Mouse (Mus musculus) embryonic facial prominence, embryonic 13.5 days (tissue): ENCODE results near the gene B4galt3. TPM values are rescaled to one million over a fixed set of nuclear protein-coding genes. Genes with fewer than 3 reads are reported as not detected.
A peak's percentile ranks its signal among the peaks of the same experiment; 100 is the strongest.

Experiments
- ATAC-seq: fragments of 200-750 bp; cut with Nextera tagmentation; 2 replicates; pipeline ENCODE4 v1.8.0; 2017; ENCODE audit warnings: low read depth; ENCODE audit not compliant: insufficient number of reproducible peaks, insufficient read depth, low FRiP score, low TSS enrichment
- H3K27ac ChIP-seq: fragments of 300-500 bp; sonication (generic); 2 replicates; pipeline ENCODE4 v1.5.1; 2015; ENCODE audit warnings: moderate library complexity, mild to moderate bottlenecking, inconsistent platforms
- H3K27me3 ChIP-seq: fragments of 300-500 bp; sonication (generic); 2 replicates; pipeline ENCODE4 v1.6.1; 2015; ENCODE audit warnings: mild to moderate bottlenecking, inconsistent platforms
- H3K36me3 ChIP-seq: fragments of 300-500 bp; sonication (generic); 2 replicates; pipeline ENCODE4 v1.6.1; 2015; ENCODE audit warnings: mild to moderate bottlenecking, inconsistent platforms
- H3K4me1 ChIP-seq: fragments of 300-500 bp; sonication (generic); 2 replicates; pipeline ENCODE4 v1.6.1; 2015; ENCODE audit warnings: inconsistent platforms
- H3K4me2 ChIP-seq: fragments of 300-500 bp; sonication (generic); 2 replicates; pipeline ENCODE4 v1.6.1; 2015; ENCODE audit warnings: moderate library complexity, mild to moderate bottlenecking, inconsistent platforms
- H3K4me3 ChIP-seq: fragments of 300-500 bp; sonication (generic); 2 replicates; pipeline ENCODE4 v1.5.1; 2015; ENCODE audit warnings: mild to moderate bottlenecking, inconsistent platforms
- H3K9ac ChIP-seq: fragments of 300-500 bp; sonication (generic); 2 replicates; pipeline ENCODE4 v1.6.1; 2015; ENCODE audit warnings: mild to moderate bottlenecking, inconsistent platforms
- H3K9me3 ChIP-seq: fragments of 300-500 bp; sonication (generic); 2 replicates; pipeline ENCODE4 v1.6.1; 2016; ENCODE audit warnings: inconsistent platforms
- WGBS: fragments of 180-500 bp; shearing (Covaris S2); methylation state at CpG from one replicate; pipeline ENCODE4 v1.1.7; 2015; ENCODE audit warnings: mixed read lengths; 5-methylcytosine and 5-hydroxymethylcytosine counted together
- polyA plus RNA-seq: library from polyadenylated mRNA; unstranded; fragments of >200 nt; fragmentation: Nextera tagmentation; extraction: Ambion mirVana; gene quantifications from 2 replicates; pipeline ENCODE4 v1.2.1, GENCODE M21; 2015

B4galt3 gene
- polyA plus RNA-seq, 1 experiment from 2014 or later: 84.2 TPM

DNA sequence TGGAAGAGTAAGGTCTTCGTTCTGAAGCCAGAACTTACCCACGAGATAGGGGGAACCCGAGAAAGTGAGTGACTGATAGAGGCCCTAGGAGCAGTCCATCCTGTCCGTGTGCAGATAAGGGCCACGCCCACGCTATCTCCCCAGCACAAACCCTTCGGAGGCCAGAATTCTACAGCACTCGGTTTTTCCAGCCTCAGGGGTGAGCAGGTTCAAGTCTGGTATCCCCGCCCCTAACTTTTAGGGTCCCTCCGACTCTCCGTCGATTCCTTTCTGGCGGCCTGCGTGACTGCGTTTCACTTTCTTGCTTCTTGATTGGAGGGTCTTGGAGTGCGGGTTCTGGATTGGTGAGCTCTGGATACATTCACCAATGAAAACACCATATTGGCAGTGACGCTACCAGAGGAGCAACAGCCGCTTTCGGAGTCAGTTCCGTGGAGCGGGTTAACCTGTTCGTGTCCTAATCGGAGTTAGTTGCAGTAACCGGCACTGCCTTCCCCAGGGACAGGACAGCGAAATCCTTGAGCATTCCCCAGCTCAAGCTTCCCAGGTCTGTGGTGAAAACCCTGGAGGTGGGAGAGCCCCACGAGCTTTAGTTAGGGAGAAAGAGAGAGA lies 10.9 kb downstream of the B4galt3 start, which contains the start of gene Ppox:
TSS of gene Ppox (minus strand) at position 271 of the 612 bp plus-strand sequence.
- Histone ChIP-seq H3K27me3 (no peaks in the 10 kb centered on the region), H3K27ac (peak within 1 kb of the TSS; percentile 86), H3K9ac (peak within 1 kb of the TSS; percentile 89), H3K4me2 (peak within 1 kb of the TSS; percentile 92), H3K4me3 (peak within 1 kb of the TSS; percentile 68), H3K36me3 (peaks cover 64% of the 10 kb centered on the region), H3K4me1 (peaks cover 25% of the 10 kb centered on the region), H3K9me3 (no peaks in the 10 kb centered on the region)
- peak; percentile 97 for ATAC-seq
- under 1% methylated on average over 26 of the region's 26 CpGs for WGBS

DNA sequence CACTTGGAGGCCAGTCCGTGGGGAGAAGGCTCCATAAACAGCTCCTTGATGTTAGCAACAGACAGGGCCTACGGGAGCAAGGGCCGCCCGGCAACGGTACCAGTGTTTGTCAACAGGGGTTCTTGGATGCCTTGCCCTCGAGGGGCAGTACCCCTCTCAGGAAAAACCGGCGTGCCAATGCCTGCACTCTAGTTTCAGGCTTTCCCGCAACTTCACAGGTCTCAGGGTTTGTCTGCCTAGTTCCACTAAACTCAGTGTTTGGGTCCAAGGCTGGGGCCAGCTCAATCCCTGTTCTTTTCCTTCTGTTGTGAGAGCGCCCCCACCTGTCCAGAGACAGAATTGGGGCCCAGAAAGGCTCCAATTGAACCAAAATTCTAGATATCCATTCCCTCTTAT lies 11.4 kb downstream of the B4galt3 start:
- peak overlapping the region; percentile 78 for H3K9ac ChIP-seq
- H3K9me3 ChIP-seq: no peaks in the 10 kb centered on the region
- peak overlapping the region; percentile 68 for H3K4me3 ChIP-seq
- H3K36me3 ChIP-seq: peaks cover 64% of the 10 kb centered on the region
- peaks cover 30% of the 10 kb centered on the region for H3K4me1 ChIP-seq
- peak; percentile 20 for ATAC-seq
- peak overlapping the region; percentile 92 for H3K4me2 ChIP-seq
- no peaks in the 10 kb centered on the region for H3K27me3 ChIP-seq
- under 1% methylated on average over 10 of the region's 10 CpGs for WGBS
- H3K27ac ChIP-seq: peak overlapping the region; percentile 86

DNA sequence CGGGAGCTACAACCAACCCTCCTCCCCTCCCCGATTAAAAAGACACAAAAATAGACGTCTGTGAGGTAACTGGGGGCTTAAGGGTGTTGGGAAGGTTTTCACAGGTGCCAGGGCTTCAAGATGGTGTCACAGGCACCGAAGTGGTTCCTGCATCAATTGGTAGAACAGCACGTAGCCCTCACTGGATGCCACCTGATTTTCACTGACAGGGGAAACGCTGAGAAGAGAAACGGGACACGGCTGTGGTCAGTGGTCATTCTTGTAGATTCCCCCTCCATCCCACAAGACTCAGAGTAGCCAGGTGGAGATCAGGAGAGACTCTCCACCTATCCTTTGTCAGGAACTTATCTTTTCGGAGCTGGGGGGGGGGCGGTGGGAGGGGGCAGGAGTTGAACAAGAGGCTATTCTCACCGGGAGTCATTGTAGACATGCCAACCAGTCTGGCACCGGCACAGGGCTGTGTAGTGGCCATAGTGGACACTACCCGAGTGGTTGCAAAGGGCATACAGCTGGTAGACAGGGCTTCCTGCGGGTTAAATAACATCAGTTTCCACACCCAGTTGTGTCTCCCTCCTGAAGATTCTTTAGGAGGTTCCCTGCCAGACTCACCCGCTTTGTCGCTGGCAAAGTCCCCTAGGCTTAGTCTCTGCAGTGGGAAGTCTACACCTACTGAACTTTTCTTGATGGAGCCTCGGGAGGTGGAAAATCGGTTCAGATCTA lies 12.1 kb downstream of the B4galt3 start:
- no peak for ATAC-seq
- H3K9me3 ChIP-seq: no peaks in the 10 kb centered on the region
- peak overlapping the region; percentile 92 for H3K4me2 ChIP-seq
- H3K36me3 ChIP-seq: peaks cover 59% of the 10 kb centered on the region
- H3K4me3 ChIP-seq: no peak overlapping the region
- peak overlapping the region; percentile 78 for H3K9ac ChIP-seq
- H3K27ac ChIP-seq: peak overlapping the region; percentile 24; the same call in 1 of the 2 replicates
- 79% methylated on average over 18 of the region's 18 CpGs for WGBS
- H3K4me1 ChIP-seq: peaks cover 38% of the 10 kb centered on the region
- no peaks in the 10 kb centered on the region for H3K27me3 ChIP-seq

DNA sequence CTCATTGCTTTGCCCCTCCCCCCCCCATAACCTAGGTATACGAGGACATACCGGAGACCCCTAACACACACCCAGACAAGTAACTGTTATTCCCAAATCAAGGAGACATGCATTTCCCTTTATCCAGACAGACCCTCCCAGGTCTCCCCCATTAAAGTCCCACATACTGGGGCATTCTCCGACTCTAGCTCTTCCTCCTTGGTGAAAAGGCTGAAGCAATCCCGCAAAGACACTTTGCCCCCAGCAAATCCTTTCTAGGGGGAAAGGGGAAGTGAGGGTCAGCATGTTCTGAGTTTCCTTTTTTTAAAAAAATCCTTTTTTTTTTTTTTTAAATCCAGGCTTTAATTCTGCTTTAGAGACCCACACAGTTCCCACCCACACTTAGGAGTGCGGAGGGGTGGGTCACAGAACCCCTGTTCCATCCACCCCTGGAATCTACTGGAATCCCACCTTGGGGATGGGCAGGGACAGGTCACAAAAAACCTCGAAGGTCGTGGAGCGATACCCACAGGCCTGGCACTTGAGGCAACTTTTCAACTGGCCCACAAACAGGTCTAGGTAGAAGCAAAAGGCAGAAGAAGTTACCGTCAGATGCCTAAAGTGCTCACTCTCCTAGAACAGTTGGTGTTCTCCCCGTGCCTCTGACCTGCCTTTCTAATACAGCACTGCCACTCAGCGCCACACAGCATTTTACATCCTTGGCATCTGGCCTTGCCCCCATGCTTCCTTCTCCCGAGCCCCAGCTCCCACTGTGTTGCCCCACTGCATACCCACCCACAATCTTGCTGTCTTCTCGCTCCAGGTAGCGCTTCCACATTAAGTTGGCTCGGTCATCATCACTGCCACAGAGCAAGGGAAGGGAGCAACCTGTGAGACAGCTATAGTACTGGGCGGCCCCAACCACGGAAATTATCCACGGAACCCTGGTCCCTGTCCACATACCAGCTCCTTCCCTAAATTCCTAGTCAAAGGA lies 13.3 kb downstream of the B4galt3 start:
- Histone ChIP-seq H3K9me3 (no peaks in the 10 kb centered on the region), H3K4me1 (peaks cover 44% of the 10 kb centered on the region), H3K27ac (no peak overlapping the region), H3K9ac (no peak overlapping the region), H3K27me3 (no peaks in the 10 kb centered on the region), H3K4me3 (no peak overlapping the region), H3K4me2 (no peak overlapping the region), H3K36me3 (peaks cover 49% of the 10 kb centered on the region)
- 90% methylated on average over 18 of the region's 18 CpGs for WGBS
- no peak for ATAC-seq

DNA sequence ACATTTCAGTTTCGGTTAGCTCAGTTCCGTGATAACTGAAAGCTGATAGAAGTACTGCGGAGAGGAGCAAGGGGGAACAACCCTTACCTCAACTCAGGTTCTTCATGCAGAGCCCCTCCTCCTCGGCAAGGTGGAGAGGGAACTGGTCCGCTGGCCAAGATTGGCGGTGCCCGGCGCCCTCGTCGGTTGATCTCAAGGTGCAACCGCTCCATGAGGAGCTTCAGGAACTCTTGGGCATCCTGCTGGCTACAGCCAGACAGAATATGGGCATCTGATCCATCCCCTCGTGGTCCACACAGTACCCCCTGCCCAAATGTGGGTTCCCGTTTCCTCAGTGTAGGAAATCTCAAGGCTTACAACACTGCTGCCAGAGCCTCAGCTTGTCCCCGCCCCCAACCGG lies 14.4 kb downstream of the B4galt3 start:
- Histone ChIP-seq H3K27ac (no peak overlapping the region), H3K4me3 (no peak overlapping the region), H3K9me3 (no peaks in the 10 kb centered on the region), H3K27me3 (no peaks in the 10 kb centered on the region), H3K36me3 (peaks cover 59% of the 10 kb centered on the region), H3K4me1 (peaks cover 46% of the 10 kb centered on the region), H3K4me2 (no peak overlapping the region), H3K9ac (0 out of 2 replicates have a peak overlapping the region, but pooled peaks have one; percentile 36)
- 89% methylated on average over 15 of the region's 15 CpGs for WGBS
- no peak for ATAC-seq

DNA sequence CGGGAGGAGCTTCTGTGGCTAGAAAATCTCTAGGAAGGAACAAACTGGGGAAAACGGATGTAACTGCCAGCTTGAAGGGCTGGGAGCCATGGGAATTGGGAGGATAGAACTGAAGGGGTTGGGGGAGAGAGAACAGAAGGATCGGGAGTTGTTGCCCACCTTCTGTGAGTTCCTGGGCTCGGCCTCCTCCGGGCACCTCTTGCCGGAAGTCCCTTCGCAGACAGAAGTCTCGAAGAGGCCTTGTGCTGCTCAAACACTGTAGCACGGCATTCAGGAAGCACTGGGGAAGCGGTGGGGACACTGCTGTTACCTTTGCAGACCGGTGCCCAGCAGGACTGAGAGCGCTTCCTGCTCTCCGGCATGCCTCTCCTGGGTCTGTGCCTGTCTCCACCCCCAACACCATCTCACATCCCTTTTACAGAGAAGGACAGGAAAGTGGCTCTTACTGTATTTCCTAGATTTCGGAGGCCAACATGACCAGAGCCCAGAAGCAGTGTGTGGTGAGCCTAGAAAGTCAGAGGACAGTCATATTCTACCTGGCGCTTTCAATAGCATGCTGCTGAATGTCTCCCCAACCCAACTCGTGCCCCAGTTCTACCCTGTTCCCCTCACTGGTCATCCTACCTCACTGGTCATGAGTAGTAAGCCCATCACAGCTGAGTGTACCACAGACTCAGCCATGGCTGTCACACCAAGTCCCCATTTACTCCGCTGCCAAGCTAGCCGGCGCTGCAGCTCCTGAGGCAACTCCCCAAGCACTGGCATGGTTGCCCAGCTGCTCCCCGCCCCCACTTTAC lies 15.2 kb downstream of the B4galt3 start:
- H3K9ac ChIP-seq: peak overlapping the region; percentile 36; the same call in 1 of the 2 replicates
- 87% methylated on average over 20 of the region's 20 CpGs for WGBS
- H3K4me1 ChIP-seq: peaks cover 38% of the 10 kb centered on the region
- no peak overlapping the region for H3K4me2 ChIP-seq
- H3K36me3 ChIP-seq: peaks cover 65% of the 10 kb centered on the region
- H3K27ac ChIP-seq: no peak overlapping the region
- H3K27me3 ChIP-seq: no peaks in the 10 kb centered on the region
- no peak for ATAC-seq
- H3K9me3 ChIP-seq: no peaks in the 10 kb centered on the region
- H3K4me3 ChIP-seq: no peak overlapping the region

DNA sequence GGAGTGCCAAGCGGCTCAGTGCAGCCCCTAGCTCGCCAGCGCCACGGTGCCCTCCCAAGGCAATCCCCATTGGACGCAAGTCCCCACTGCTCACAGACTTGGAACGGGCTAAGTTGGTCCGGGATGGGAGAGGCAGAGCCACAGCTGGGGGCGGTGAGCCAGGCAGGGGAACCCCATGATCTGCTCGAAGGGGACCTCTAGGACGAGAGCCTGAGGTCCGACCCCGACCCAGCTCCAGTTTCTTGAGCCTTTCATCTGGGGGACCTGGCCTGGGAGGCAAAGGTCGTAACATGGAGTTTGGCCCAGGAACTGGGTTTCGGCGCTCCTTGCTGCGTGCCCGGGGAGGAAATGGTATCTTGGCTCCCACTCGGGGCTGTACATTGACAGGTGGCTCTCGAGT lies 16.4 kb downstream of the B4galt3 start:
- 91% methylated on average over 19 of the region's 19 CpGs for WGBS
- Histone ChIP-seq H3K4me3 (peak overlapping the region; percentile 93), H3K9me3 (no peaks in the 10 kb centered on the region), H3K4me2 (peak overlapping the region; percentile 74), H3K27ac (0 out of 2 replicates have a peak overlapping the region, but pooled peaks have one; percentile 16), H3K9ac (peak overlapping the region; percentile 97; the same call in 1 of the 2 replicates), H3K36me3 (peaks cover 65% of the 10 kb centered on the region), H3K27me3 (no peaks in the 10 kb centered on the region), H3K4me1 (peaks cover 38% of the 10 kb centered on the region)
- no peak; the same call in 1 of the 2 replicates for ATAC-seq

DNA sequence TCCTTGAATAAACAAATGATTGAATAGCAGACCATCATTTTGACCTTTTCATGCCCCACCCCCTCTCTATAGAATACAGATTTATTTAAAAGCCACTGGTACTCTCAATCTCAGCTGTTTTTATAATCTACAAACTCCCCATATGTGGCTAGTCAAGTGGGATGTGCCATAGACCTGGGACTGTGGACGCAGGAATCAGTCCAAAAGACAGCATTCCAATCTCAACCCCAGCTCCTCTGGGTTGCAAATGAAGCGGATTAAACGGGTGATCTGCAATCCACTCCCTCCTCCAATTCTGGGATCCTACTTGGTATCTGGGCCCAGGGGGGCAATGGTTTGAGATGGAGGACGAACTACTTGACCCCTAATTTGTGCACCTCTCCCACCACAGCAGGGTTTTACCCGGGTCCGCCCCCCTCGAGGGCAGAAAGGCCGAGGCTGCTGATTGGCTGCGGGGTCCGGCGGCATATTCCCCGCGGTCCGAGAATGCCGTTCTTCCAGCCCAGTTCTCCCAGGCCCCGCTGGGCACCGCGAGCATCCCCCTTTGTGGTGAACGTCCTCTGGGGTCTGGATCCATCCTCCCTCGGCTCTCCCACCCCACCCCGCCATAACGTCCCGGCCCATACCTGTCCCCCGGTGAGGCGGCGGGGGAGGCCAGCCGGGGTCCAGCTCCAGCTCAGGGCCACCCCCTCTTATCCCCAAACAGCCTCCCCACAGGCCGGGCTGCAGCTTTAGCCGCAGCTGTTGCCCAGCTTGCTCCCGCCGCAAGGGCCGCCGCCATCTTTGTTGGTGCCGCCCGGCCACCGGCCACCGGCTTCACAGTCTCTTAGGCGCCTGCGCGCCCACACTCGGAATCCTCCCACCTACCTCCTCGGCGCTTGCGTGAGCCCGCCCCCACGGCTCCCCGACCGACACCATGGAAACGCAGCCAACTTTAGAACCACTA lies 17.3 kb downstream of the B4galt3 start, which contains the start of gene Usp21:
TSS of gene Usp21 (minus strand) at position 856 of the 946 bp plus-strand sequence.
- WGBS: 1% methylated on average over 49 of the region's 49 CpGs
- peaks cover 61% of the 10 kb centered on the region for H3K36me3 ChIP-seq
- no peaks in the 10 kb centered on the region for H3K9me3 ChIP-seq
- no peaks in the 10 kb centered on the region for H3K27me3 ChIP-seq
- peak; percentile 89 for ATAC-seq
- H3K27ac ChIP-seq: peak within 1 kb of the TSS; percentile 88
- peak within 1 kb of the TSS; percentile 93 for H3K4me3 ChIP-seq
- H3K9ac ChIP-seq: peak within 1 kb of the TSS; percentile 97
- peaks cover 29% of the 10 kb centered on the region for H3K4me1 ChIP-seq
- H3K4me2 ChIP-seq: peak within 1 kb of the TSS; percentile 74

DNA sequence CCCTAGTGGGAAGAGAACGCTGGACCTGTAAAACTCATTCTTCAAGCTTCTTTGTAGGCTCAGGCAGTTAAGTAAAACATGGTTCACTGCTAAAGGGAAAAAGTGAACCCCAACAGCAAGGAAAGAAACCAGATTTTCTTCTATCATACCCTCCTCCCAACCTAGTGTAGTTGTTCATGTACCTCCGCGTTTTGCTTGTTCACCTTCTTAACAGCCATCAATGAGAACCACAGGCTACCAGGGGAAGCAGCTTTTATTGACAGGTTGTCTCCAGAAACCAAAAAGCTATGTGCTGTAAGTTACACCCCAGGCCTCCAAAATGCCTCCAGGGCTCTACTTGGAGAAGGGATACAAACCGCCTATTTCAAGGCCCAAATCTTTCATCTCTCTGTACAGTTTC lies 18.2 kb downstream of the B4galt3 start:
- no peak for ATAC-seq
- H3K9me3 ChIP-seq: no peaks in the 10 kb centered on the region
- peak overlapping the region; percentile 93; the same call in 1 of the 2 replicates for H3K4me3 ChIP-seq
- no peaks in the 10 kb centered on the region for H3K27me3 ChIP-seq
- 63% methylated on average over 4 of the region's 4 CpGs for WGBS
- H3K4me2 ChIP-seq: peak overlapping the region; percentile 74
- peak overlapping the region; percentile 97; the same call in 1 of the 2 replicates for H3K9ac ChIP-seq
- H3K4me1 ChIP-seq: peaks cover 30% of the 10 kb centered on the region
- H3K36me3 ChIP-seq: peaks cover 52% of the 10 kb centered on the region
- H3K27ac ChIP-seq: peak overlapping the region; percentile 63

DNA sequence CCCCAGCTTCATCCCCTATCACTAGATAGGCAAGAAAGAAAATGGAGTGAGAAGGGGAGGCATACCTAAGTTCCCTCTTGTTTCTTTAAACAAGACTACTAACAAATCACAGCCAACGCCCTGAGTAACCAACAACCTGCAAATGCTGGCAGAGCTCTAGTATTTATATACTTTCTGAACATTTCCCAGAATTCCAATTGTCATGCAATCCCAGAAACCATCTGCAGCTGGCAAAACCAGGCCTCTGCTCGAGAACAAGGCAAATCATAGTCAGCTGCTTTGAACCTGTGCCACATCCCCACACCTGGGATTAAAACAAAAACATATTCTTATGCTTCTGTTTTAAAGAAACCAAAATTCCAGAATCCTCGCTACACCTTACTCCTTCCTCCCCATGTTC lies 23.2 kb downstream of the B4galt3 start:
- Histone ChIP-seq H3K4me2 (peak overlapping the region; percentile 83), H3K4me1 (peaks cover 12% of the 10 kb centered on the region), H3K9me3 (no peaks in the 10 kb centered on the region), H3K9ac (peak overlapping the region; percentile 83; the same call in 1 of the 2 replicates), H3K27me3 (peaks cover 25% of the 10 kb centered on the region), H3K27ac (no peak overlapping the region), H3K4me3 (peak overlapping the region; percentile 74), H3K36me3 (peaks cover 17% of the 10 kb centered on the region)
- WGBS: 75% methylated on average over 3 of the region's 3 CpGs
- no peak for ATAC-seq
